Mouse (Mus musculus) heart, postnatal 0 days (tissue): Measurements from ENCODE around the gene Tsks.

Source experiments
- CTCF ChIP-seq: IDR thresholded peaks from 2 replicates; pipeline ENCODE4 v1.5.1; 2016; ENCODE audit warnings: antibody characterized with exemption, control low read depth, low read depth
- EP300 ChIP-seq: IDR thresholded peaks from 2 replicates; pipeline ENCODE4 v1.6.1; 2016; ENCODE audit warnings: antibody characterized with exemption, low read depth

DNA sequence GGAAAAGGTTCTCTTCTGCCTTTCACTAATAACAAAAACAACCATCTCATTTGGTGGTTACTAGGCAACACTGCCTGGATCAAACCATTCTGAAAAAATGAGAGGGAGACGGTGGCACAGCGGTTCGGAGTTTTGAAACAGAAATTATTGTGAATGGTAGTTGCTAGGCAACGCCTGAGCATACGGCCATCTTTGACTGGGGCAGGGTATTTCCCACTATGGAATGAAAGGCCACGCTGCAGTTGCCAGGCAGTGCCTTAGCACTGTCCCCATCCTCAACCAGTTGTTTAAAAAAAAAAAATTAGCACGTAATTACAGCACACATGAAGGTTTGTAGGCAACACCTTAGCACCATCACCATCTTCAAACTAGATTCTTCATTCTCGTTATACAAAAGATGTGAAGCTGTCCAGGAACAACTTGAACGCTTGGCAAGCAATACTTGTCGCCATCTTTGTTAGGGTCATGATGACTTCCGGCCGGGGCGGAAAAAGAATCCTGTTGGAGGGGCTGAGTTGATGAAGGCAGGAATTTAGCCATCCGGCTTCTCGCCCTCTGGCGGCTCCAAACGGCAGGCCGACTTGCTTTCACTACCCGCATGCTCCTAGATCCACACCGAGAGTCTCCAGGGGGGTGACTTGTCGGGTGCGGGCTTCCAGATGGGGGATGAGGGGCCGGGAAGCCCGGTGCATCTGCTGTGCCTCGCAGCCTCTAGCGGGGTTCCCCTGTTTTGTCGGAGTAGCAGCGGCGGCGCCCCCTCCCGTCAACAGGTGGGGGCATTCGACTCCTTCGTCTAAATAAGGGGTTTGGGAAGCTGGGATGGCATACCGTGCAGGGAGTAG is 47.2 kb upstream of the Tsks start, which contains the start of gene Fuz:
- TF ChIP-seq CTCF (peak; percentile 59), EP300 (peak; percentile 69)
